Mouse (Mus musculus) right cerebral cortex, adult 18-20 months (tissue): Measurements from ENCODE around the gene Ushbp1.
"Not testable (repeated sequence)": the region's sequence is repeated elsewhere in the genome, so short reads cannot be mapped to it uniquely, and the experiment has no call there.

Experiments used
- DNase-seq: peaks from one replicate; pipeline ENCODE4 v3.0.0; 2022; ENCODE audit warnings: mixed read lengths

Gene Ushbp1

GRCm38 (mm10) chr8:71395629-71396028 is at the start of gene Ushbp1:
Gene Ushbp1, minus strand, starts transcription at chr8:71395802.
- no peak for DNase-seq

GRCm38 (mm10) chr8:71445096-71445495 is 49.5 kb upstream of the Ushbp1 start:
- no peak for DNase-seq

GRCm38 (mm10) chr8:71441404-71441803 is 45.8 kb upstream of the Ushbp1 start:
- no peak for DNase-seq

GRCm38 (mm10) chr8:71437041-71437440 is 41.4 kb upstream of the Ushbp1 start:
- DNase-seq = no peak

GRCm38 (mm10) chr8:71432935-71433334 is 37.3 kb upstream of the Ushbp1 start:
- not testable (repeated sequence) for DNase-seq

DNA sequence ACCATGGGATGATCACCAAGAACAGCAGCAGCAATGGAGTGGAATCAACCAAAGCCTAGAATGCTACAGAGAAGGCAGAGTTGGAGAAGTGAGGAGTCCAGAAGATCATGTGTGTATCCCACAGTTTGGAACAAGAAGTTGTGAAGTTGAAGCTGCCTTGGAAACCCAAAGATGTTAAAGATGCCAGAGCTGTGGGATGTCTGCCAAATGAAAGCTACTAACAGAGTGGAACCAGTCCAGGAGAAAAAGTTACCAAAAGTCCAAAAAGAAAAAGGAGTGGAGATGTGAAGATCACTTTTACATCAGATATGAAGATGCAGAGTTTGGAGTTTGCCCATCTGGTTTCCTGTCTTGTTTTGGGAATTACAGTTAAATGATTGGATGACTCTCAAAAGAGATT is 26.5 kb upstream of the Ushbp1 start:
- DNase-seq = no peak

- DNase-seq = no peak
Measured at GRCm38 (mm10) chr8:71411535-71412273, 16.1 kb upstream of the Ushbp1 start.

GRCm38 (mm10) chr8:71408231-71408630 is 12.6 kb upstream of the Ushbp1 start:
- DNase-seq = no peak

DNA sequence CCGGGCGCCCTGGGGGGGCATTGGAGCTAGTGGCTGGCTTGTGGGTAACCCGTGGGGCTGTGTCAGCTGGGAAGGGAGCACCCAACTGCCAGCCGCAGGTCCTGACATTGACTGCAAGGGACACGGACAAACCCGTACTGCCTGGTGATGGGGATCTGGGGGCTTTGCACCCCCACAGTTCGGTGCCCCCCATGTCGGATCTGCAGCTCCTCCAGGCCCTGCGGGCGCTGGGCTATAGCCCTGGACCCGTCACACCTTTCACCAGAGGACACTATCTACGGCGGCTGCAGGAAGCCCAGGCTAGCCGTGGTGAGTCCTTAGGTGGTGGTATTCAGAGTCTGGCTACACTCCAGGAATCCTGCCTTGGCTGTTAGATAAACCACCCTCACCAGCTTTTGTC is 11.8 kb upstream of the Ushbp1 start:
- no peak for DNase-seq

- no peak for DNase-seq
Measured at GRCm38 (mm10) chr8:71406099-71407015, 10.8 kb upstream of the Ushbp1 start.

- DNase-seq = peak; percentile 92
Measured at GRCm38 (mm10) chr8:71405401-71406098, 9.9 kb upstream of the Ushbp1 start, which contains the start of gene Ankle1. Gene Ankle1, plus strand, starts transcription at chr8:71406010.

DNA sequence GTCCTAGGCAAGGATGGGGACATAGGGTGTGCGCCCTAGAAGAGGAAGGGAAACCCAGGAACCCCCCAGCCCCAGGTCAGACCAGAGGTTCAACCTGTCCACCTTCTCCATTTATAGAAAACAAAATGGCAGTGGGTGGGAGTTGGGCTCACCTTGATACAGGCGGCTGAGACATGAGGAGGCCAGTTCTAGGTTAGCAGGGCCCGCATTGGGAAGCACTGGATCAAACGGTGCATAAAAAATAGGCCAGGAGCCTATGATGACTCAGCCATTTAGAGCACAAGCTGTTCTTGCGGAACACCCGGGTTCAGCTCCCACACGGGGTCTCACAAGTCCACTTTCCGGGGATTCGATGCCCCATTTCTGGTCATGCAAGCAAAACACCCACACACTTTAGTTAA is 9.3 kb upstream of the Ushbp1 start:
- no peak for DNase-seq

DNA sequence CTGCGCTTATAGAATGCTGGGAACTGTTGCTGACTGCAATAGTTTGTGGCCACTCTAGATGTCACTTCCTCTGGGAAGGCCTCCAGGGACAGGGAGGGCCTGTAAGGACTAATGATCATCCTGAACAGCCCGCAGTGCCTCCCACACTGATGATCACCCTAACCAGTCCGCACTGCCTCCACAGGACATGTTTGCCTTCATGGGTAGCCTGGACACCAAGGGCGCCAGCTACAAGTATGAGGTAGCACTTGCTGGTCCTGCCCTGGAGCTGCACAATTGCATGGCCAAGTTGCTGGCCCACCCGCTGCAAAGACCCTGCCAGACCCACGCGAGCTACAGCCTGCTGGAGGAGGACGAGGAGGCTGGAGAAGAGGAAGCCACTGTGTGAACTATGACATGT is 8.4 kb upstream of the Ushbp1 start:
- no peak for DNase-seq

DNA sequence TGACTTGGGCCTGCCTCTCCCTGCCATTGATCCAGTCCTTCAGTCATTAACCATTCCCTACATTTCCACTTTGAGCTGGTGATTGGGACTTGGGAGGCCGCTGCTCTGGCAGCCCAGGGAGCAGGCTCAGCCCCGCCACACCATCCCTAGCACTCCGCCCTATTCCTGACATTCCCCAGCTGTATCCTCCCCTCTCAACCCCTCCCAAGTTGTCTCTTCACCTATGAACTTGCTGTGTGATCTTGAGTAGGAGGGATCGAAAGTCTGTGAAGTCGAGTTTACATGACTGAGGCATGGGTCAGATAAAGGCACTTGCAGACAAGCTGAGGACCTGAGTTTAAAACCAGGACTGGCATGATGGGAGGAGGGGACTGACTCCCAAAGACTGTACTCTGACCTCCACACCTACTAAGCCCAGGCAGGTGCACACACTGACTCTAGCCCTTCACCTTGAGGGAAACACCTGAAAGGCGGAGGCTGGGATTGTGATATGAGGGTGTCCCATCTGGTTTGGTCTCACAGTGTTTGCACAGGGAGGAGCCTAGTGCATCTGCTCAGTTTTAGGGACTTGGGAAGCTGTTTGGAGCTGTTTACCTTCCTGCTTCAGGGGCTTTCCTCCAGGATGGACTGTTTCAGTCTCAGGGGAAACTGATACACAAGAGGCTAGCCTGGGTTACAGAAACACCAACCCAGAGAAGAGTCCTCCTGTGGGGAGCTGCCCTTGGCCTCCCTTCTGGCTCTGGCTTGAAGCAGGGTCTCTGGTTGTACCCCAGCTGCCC is 7.7 kb upstream of the Ushbp1 start:
- no peak for DNase-seq

DNA sequence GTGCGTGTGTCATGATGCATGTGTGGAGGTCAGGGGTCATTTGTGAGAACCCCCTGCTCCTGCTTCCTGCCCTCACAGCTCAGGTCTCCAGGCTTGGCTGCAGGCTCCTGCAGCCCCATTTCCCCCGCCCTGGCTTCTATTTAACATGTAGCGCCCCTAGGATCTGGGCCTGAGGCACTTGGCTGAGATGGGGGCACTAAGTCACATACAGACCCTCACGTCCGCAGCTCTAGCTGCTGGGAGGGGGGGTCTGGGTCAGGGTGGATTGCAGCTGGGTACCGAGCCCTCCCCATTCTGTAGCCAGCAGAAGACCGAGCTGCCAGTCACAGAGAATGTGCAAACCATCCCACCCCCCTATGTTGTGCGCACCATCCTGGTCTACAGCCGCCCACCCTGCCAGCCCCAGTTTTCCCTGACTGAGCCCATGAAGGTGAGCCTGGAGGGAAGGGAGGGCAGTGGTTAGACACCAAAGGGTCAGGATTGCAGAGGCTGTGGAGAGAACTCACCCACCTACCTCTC is 6.9 kb upstream of the Ushbp1 start:
- no peak for DNase-seq

GRCm38 (mm10) chr8:71401454-71401853 is 5.9 kb upstream of the Ushbp1 start:
- no peak for DNase-seq

DNA sequence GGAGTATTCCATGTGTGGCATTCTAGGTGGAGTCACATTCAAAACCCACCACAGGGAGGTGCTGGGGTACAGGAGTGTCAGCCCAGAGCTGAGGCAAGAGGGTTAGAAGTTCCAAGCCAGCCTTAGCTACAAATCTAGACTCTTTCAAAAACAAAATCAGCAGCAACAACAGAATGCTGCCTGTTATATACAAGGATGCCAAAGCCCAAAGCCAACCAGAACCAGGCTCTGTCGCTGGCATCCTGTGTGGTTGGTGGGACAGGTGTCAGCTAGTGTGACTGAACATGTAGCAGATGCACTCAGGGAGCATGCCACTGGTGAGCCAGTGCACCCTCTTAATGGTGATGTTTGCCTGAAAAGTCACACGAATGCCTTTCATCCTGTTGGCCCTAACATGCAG is 5.2 kb upstream of the Ushbp1 start:
- DNase-seq = no peak

- DNase-seq = no peak
Measured at GRCm38 (mm10) chr8:71397701-71398100, 2.1 kb upstream of the Ushbp1 start.

DNA sequence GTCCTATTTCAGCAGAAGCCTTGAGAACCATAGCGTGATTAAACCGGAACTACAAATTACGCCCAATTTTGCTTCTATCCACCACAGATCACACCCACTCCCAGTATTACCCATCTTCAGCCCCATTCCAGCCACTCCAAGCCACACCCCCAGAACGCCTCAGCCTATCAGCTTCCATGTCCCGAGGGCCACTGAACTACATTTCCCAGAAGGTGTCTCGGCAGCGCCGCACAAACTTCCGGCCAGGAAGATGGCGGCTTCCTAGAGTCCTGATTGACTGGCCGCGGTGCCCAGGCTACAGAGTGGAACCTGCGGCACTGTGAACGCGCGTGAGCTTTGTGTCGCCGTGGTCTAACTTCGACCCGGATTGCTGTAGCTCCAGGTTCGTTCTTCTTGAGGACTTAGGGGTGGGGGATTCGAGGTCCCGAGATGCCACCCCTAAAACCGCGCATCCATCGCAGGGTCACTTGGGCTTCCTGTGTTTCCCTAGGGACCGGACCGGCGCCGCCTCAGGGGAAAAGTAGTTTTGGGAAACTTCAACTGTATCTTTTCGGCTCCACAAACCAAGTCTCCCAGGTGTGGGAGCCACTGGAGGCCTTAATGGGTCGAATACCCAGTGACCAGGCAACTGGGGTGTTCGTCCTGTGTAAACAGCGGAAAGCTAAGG is 1.2 kb upstream of the Ushbp1 start, which contains the start of gene Babam1:
Gene Babam1 (plus strand): TSS at position 223 of the 667 bp plus-strand sequence.
- peak; percentile 96 for DNase-seq

DNA sequence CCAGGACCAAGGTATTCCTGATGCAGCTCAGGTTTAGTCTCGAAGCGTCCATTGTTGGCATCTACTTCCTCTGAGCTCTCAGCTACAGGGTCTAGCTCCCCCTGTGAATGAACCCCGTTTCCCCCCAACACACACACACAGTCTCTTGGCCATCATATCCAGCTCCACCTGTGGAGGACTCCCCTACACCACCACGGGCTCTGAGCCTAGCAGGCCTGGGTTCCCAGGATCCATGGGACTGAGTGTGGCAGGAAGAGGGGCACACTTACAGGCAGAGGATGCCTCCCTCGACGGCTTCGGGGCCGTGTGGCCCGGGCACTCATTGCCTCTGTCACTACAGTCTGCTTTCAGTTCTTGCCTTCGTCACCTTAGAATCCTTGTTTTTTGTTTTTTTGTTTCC is 531 bp downstream of the Ushbp1 start:
- no peak for DNase-seq

- DNase-seq = no peak
Measured at GRCm38 (mm10) chr8:71394481-71394880, 1.1 kb downstream of the Ushbp1 start.

DNA sequence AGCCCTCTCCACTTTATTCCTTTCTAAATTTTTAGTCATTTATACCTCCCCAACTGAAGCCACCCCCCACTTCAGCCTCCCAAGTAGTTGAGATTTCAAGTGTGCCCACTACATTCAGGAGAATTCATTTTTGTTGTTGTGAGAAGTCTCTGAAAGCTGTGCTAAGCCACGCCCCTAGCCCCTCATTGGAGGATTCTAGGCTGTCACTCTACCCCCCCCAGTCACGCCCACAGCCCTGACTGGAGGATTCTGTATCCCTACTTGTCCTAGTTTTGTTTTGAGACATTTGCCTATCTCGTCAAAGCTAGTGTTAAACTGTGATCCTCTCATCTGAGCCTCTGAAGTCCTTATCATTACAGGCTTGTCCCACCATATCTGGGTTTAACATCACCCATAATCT is 2.7 kb downstream of the Ushbp1 start:
- no peak for DNase-seq
